Mouse (Mus musculus) naive thymus-derived CD4-positive, alpha-beta T cell, adult 2 months (primary cell): Measurements from ENCODE around the gene Samm50.
"Not testable (repeated sequence)": the region's sequence is repeated elsewhere in the genome, so short reads cannot be mapped to it uniquely, and the experiment has no call there.

Experiments used
- DNase-seq: peaks from one replicate; pipeline ENCODE4 v3.0.0-alpha.2; 2011; ENCODE audit warnings: low read depth

The Samm50 gene

GRCm38 (mm10) chr15:84192058-84192791, at the start of gene Samm50:
Samm50 (plus strand) TSS chr15:84192241.
- DNase-seq, result peak; percentile 95

- DNase-seq, result no peak
Observed at GRCm38 (mm10) chr15:84156158-84156557, 35.9 kb upstream of the Samm50 start.

GRCm38 (mm10) chr15:84157530-84157929, 34.5 kb upstream of the Samm50 start:
- not testable (repeated sequence) for DNase-seq

- DNase-seq, result no peak
Observed at GRCm38 (mm10) chr15:84161871-84162270, 30.2 kb upstream of the Samm50 start.

- DNase-seq, result no peak
Observed at GRCm38 (mm10) chr15:84166818-84167217, 25.2 kb upstream of the Samm50 start.

- DNase-seq, result peak; percentile 51
Observed at GRCm38 (mm10) chr15:84167600-84167999, 24.4 kb upstream of the Samm50 start, which contains the start of gene Pnpla3. Pnpla3 (plus strand) TSS chr15:84167837.

- DNase-seq, result peak; percentile 34
Observed at GRCm38 (mm10) chr15:84168170-84169161, 23.6 kb upstream of the Samm50 start.

GRCm38 (mm10) chr15:84169511-84169910, 22.5 kb upstream of the Samm50 start:
- DNase-seq, result no peak

GRCm38 (mm10) chr15:84171166-84171565, 20.9 kb upstream of the Samm50 start:
- no peak for DNase-seq

- no peak for DNase-seq
Observed at GRCm38 (mm10) chr15:84178733-84179132, 13.3 kb upstream of the Samm50 start.

GRCm38 (mm10) chr15:84182000-84182399, 10.0 kb upstream of the Samm50 start:
- no peak for DNase-seq

- DNase-seq, result no peak
Observed at GRCm38 (mm10) chr15:84183967-84184366, 8.1 kb upstream of the Samm50 start.

- DNase-seq, result no peak
Observed at GRCm38 (mm10) chr15:84186196-84186595, 5.8 kb upstream of the Samm50 start.

- DNase-seq, result no peak
Observed at GRCm38 (mm10) chr15:84188887-84189530, 3.0 kb upstream of the Samm50 start.

- DNase-seq, result no peak
Observed at GRCm38 (mm10) chr15:84189881-84190280, 2.2 kb upstream of the Samm50 start.

- DNase-seq, result no peak
Observed at GRCm38 (mm10) chr15:84191724-84192057, 350 bp upstream of the Samm50 start.

GRCm38 (mm10) chr15:84196486-84197165, 4.6 kb downstream of the Samm50 start:
- no peak for DNase-seq

- DNase-seq, result no peak
Observed at GRCm38 (mm10) chr15:84207327-84207726, 15.3 kb downstream of the Samm50 start.

- no peak for DNase-seq
Observed at GRCm38 (mm10) chr15:84209517-84210412, 17.7 kb downstream of the Samm50 start.

- no peak for DNase-seq
Observed at GRCm38 (mm10) chr15:84210461-84210860, 18.4 kb downstream of the Samm50 start.

GRCm38 (mm10) chr15:84210941-84211340, 18.9 kb downstream of the Samm50 start:
- no peak for DNase-seq
